Mouse (Mus musculus): Measurements from ENCODE around the gene Gamt. TPM values are rescaled to one million over a fixed set of nuclear protein-coding genes. Genes with fewer than 3 reads are reported as not detected.
A peak's percentile ranks its signal among the peaks of the same experiment; 100 is the strongest.

Gene Gamt
- total and polyA plus RNA-seq, 2 experiments from 2014 or later: 32.4 to 40.9 TPM

DNA sequence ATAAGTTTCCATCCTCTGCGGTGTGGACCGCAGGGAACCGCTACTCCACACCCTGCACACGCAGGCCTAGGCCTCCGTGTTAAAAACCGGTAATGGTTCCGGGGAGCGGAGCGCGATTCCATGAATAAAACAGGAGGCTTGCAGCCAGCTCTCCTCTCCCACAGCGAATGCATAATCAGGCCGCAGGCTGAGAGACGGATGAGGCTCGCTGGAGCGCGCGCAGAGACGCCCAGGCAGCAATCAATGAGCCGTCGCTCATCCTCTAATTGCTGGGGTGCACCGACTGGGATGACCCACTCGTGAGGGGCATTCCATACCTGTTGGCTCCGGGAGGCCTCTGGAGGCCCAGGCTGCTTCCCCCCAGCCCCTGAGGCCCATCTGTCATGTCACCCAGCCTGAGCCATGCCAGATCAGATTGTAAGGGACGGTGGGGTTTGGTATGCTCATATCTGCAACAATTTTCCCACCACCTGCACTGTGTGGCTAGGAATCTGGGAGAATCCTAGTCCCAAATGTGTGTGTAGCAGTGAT lies 51.9 kb downstream of the Gamt start:
- Histone ChIP-seq H3K27me3 (ENCODE audit: insufficient read depth, low read length) (no peaks in the 10 kb centered on the region), H3K36me3 (ENCODE audit: insufficient read depth, low read length) (no peaks in the 10 kb centered on the region), H3K4me1 (ENCODE audit: insufficient read depth, low read length) (no peaks in the 10 kb centered on the region), H3K9me3 (ENCODE audit: low read length) (no peaks in the 10 kb centered on the region), H3K4me2 (ENCODE audit: low read depth, low read length) (peak overlapping the region; percentile 27; the same call in 1 of the 2 replicates), H3K27ac (peak overlapping the region; percentile 57; the same call in 1 of the 2 replicates), H3K4me3 (ENCODE audit: low read length) (no peak overlapping the region), H3K9ac (replicated peaks; ENCODE audit: low read length) (peak overlapping the region; percentile 25)
- ATAC-seq: peak; percentile 48; the same call in 1 of the 2 replicates
- 5% methylated on average over 24 of the region's 24 CpGs for WGBS
- no peak for TF ChIP-seq CTCF (IDR thresholded peaks at IDR 0.05; ENCODE audit: low read depth)
- peak; percentile 75 for DNase-seq (ENCODE audit: low spot score)

DNA sequence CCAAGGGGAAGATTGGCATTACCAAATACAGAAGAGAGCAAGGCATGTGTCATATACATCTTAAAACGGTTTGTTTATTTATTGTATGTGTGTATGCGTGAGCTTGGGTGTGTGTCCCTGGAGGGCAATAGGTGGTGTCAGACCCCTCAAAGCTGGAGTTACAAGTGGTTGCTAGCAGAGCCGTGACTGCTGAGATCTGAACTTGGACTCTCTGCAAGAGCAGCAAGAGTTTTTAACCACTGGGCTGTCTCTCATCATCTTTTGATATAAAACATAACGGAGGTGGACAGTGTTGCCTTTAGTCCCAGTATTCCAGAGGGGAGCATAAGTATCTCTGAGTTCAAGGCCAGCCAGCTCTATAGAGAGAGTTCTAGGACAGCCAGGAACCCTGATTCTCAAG lies 52.6 kb downstream of the Gamt start:
- H3K4me2 ChIP-seq (ENCODE audit: low read depth, low read length): no peak overlapping the region

More for the DNA sequence above, 52.6 kb downstream of the Gamt start:
- H3K4me3 ChIP-seq (ENCODE audit: low read length): no peak overlapping the region
- no peak for TF ChIP-seq CTCF (IDR thresholded peaks at IDR 0.05; ENCODE audit: low read depth)
- no peaks in the 10 kb centered on the region for H3K27me3 ChIP-seq (ENCODE audit: insufficient read depth, low read length)
- no peak overlapping the region for H3K9ac ChIP-seq (replicated peaks; ENCODE audit: low read length)
- DNase-seq (ENCODE audit: low spot score): no peak
- H3K36me3 ChIP-seq (ENCODE audit: insufficient read depth, low read length): no peaks in the 10 kb centered on the region
- no peaks in the 10 kb centered on the region for H3K4me1 ChIP-seq (ENCODE audit: insufficient read depth, low read length)
- 61% methylated on average over 4 of the region's 4 CpGs for WGBS
- ATAC-seq: no peak
- H3K9me3 ChIP-seq (ENCODE audit: low read length): no peaks in the 10 kb centered on the region
- no peak overlapping the region for H3K27ac ChIP-seq

Small RNA genes within 50 kb of the gene (microRNA-seq; reads per million reads assigned to microRNA genes)
- gene Mir6911: 1.4 to 2.6 reads per million in 2 experiments

Other genes with a start within 250 kb of the Gamt start
- gene Arhgap45, start 244.4 kb downstream of the Gamt start, total RNA-seq (2014; rRNA removed): 2.9 and 3.3 TPM in 2 replicates
- gene Arhgap45, start 244.4 kb downstream of the Gamt start, polyA plus RNA-seq (2015; fragmentation: Nextera tagmentation; extraction: Ambion mirVana): 1.7 and 1.8 TPM in 2 replicates
- 93.3 and 100 TPM in 2 replicates for gene Polr2e, start 221.2 kb downstream of the Gamt start, total RNA-seq (2014; rRNA removed)
- gene Polr2e, start 221.2 kb downstream of the Gamt start, polyA plus RNA-seq (2015; fragmentation: Nextera tagmentation; extraction: Ambion mirVana): 143 TPM in 2 replicates
- gene Gpx4, start 213.8 kb downstream of the Gamt start, total RNA-seq (2014; rRNA removed): 373 and 379 TPM in 2 replicates
- 757 and 762 TPM in 2 replicates for gene Gpx4, start 213.8 kb downstream of the Gamt start, polyA plus RNA-seq (2015; fragmentation: Nextera tagmentation; extraction: Ambion mirVana)
- gene Sbno2, start 155.4 kb downstream of the Gamt start, total RNA-seq (2014; rRNA removed): 22.8 and 23.7 TPM in 2 replicates
- 6.9 and 7.8 TPM in 2 replicates for gene Sbno2, start 155.4 kb downstream of the Gamt start, polyA plus RNA-seq (2015; fragmentation: Nextera tagmentation; extraction: Ambion mirVana)
- gene Stk11, start 145.2 kb downstream of the Gamt start, total RNA-seq (2014; rRNA removed): 86.4 and 86.6 TPM in 2 replicates
- 13.9 and 15.0 TPM in 2 replicates for gene Stk11, start 145.2 kb downstream of the Gamt start, polyA plus RNA-seq (2015; fragmentation: Nextera tagmentation; extraction: Ambion mirVana)
- 273 and 303 TPM in 2 replicates for gene Atp5d, start 122.4 kb downstream of the Gamt start, total RNA-seq (2014; rRNA removed)
- 733 and 736 TPM in 2 replicates for gene Atp5d, start 122.4 kb downstream of the Gamt start, polyA plus RNA-seq (2015; fragmentation: Nextera tagmentation; extraction: Ambion mirVana)
- 270 and 288 TPM in 2 replicates for gene Cbarp, start 120.2 kb downstream of the Gamt start, total RNA-seq (2014; rRNA removed)
- gene Cbarp, start 120.2 kb downstream of the Gamt start, polyA plus RNA-seq (2015; fragmentation: Nextera tagmentation; extraction: Ambion mirVana): 95.5 and 106 TPM in 2 replicates
- gene Midn, start 112.7 kb downstream of the Gamt start, total RNA-seq (2014; rRNA removed): 146 and 172 TPM in 2 replicates
- 14.7 and 15.8 TPM in 2 replicates for gene Midn, start 112.7 kb downstream of the Gamt start, polyA plus RNA-seq (2015; fragmentation: Nextera tagmentation; extraction: Ambion mirVana)
- 257 and 261 TPM in 2 replicates for gene Cirbp, start 95.0 kb downstream of the Gamt start, total RNA-seq (2014; rRNA removed)
- 730 and 732 TPM in 2 replicates for gene Cirbp, start 95.0 kb downstream of the Gamt start, polyA plus RNA-seq (2015; fragmentation: Nextera tagmentation; extraction: Ambion mirVana)
- gene 1600002K03Rik, start 88.1 kb downstream of the Gamt start, total RNA-seq (2014; rRNA removed): 2.6 and 3.2 TPM in 2 replicates
- 4.3 and 4.4 TPM in 2 replicates for gene 1600002K03Rik, start 88.1 kb downstream of the Gamt start, polyA plus RNA-seq (2015; fragmentation: Nextera tagmentation; extraction: Ambion mirVana)
- gene Efna2, start 81.5 kb downstream of the Gamt start, total RNA-seq (2014; rRNA removed): 24.0 and 32.8 TPM in 2 replicates
- gene Efna2, start 81.5 kb downstream of the Gamt start, polyA plus RNA-seq (2015; fragmentation: Nextera tagmentation; extraction: Ambion mirVana): 23.2 and 23.8 TPM in 2 replicates
- gene Mum1, start 34.6 kb downstream of the Gamt start, total RNA-seq (2014; rRNA removed): 41.5 and 49.3 TPM in 2 replicates
- 45.8 and 45.9 TPM in 2 replicates for gene Mum1, start 34.6 kb downstream of the Gamt start, polyA plus RNA-seq (2015; fragmentation: Nextera tagmentation; extraction: Ambion mirVana)
- 246 and 291 TPM in 2 replicates for gene Ndufs7, start 11.9 kb downstream of the Gamt start, total RNA-seq (2014; rRNA removed)
- gene Ndufs7, start 11.9 kb downstream of the Gamt start, polyA plus RNA-seq (2015; fragmentation: Nextera tagmentation; extraction: Ambion mirVana): 410 and 430 TPM in 2 replicates
- 79.1 and 104 TPM in 2 replicates for gene Dazap1, start 474 bp upstream of the Gamt start, total RNA-seq (2014; rRNA removed)
- 38.5 and 39.4 TPM in 2 replicates for gene Dazap1, start 474 bp upstream of the Gamt start, polyA plus RNA-seq (2015; fragmentation: Nextera tagmentation; extraction: Ambion mirVana)
- 1,031 and 1,483 TPM in 2 replicates for gene Rps15, start 31.4 kb upstream of the Gamt start, total RNA-seq (2014; rRNA removed)
- 676 and 682 TPM in 2 replicates for gene Rps15, start 31.4 kb upstream of the Gamt start, polyA plus RNA-seq (2015; fragmentation: Nextera tagmentation; extraction: Ambion mirVana)
- gene Apc2, start 35.0 kb upstream of the Gamt start, total RNA-seq (2014; rRNA removed): 358 and 374 TPM in 2 replicates
- gene Apc2, start 35.0 kb upstream of the Gamt start, polyA plus RNA-seq (2015; fragmentation: Nextera tagmentation; extraction: Ambion mirVana): 81.3 and 97.6 TPM in 2 replicates
- gene 2310011J03Rik, start 59.5 kb upstream of the Gamt start, total RNA-seq (2014; rRNA removed): 28.9 and 36.0 TPM in 2 replicates
- 35.7 and 38.4 TPM in 2 replicates for gene 2310011J03Rik, start 59.5 kb upstream of the Gamt start, polyA plus RNA-seq (2015; fragmentation: Nextera tagmentation; extraction: Ambion mirVana)
- 3.8 and 6.7 TPM in 2 replicates for gene Pcsk4, start 68.5 kb upstream of the Gamt start, total RNA-seq (2014; rRNA removed)
- gene Pcsk4, start 68.5 kb upstream of the Gamt start, polyA plus RNA-seq (2015; fragmentation: Nextera tagmentation; extraction: Ambion mirVana): 11.0 and 11.8 TPM in 2 replicates
- 3.7 TPM in 2 replicates for gene Reep6, start 68.9 kb upstream of the Gamt start, total RNA-seq (2014; rRNA removed)
- 5.2 and 5.5 TPM in 2 replicates for gene Reep6, start 68.9 kb upstream of the Gamt start, polyA plus RNA-seq (2015; fragmentation: Nextera tagmentation; extraction: Ambion mirVana)
- 0.18 and 1.0 TPM in 2 replicates for gene Adamtsl5, start 87.4 kb upstream of the Gamt start, total RNA-seq (2014; rRNA removed)
- gene Adamtsl5, start 87.4 kb upstream of the Gamt start, polyA plus RNA-seq (2015; fragmentation: Nextera tagmentation; extraction: Ambion mirVana): 0.91 and 1.2 TPM in 2 replicates
- 15.7 and 18.3 TPM in 2 replicates for gene Plk5, start 95.4 kb upstream of the Gamt start, total RNA-seq (2014; rRNA removed)
- gene Plk5, start 95.4 kb upstream of the Gamt start, polyA plus RNA-seq (2015; fragmentation: Nextera tagmentation; extraction: Ambion mirVana): 8.9 and 9.3 TPM in 2 replicates
- gene Mex3d, start 126.6 kb upstream of the Gamt start, total RNA-seq (2014; rRNA removed): 129 and 145 TPM in 2 replicates
- gene Mex3d, start 126.6 kb upstream of the Gamt start, polyA plus RNA-seq (2015; fragmentation: Nextera tagmentation; extraction: Ambion mirVana): 11.6 and 14.2 TPM in 2 replicates
- 48.2 and 50.4 TPM in 2 replicates for gene Mbd3, start 138.5 kb upstream of the Gamt start, total RNA-seq (2014; rRNA removed)
- gene Mbd3, start 138.5 kb upstream of the Gamt start, polyA plus RNA-seq (2015; fragmentation: Nextera tagmentation; extraction: Ambion mirVana): 166 and 175 TPM in 2 replicates
- gene Uqcr11, start 145.8 kb upstream of the Gamt start, total RNA-seq (2014; rRNA removed): 369 and 391 TPM in 2 replicates
- gene Uqcr11, start 145.8 kb upstream of the Gamt start, polyA plus RNA-seq (2015; fragmentation: Nextera tagmentation; extraction: Ambion mirVana): 897 and 981 TPM in 2 replicates
- gene Tcf3, start 172.6 kb upstream of the Gamt start, total RNA-seq (2014; rRNA removed): 132 TPM in 2 replicates
- gene Tcf3, start 172.6 kb upstream of the Gamt start, polyA plus RNA-seq (2015; fragmentation: Nextera tagmentation; extraction: Ambion mirVana): 36.2 and 36.4 TPM in 2 replicates
- gene Onecut3, start 233.8 kb upstream of the Gamt start, total RNA-seq (2014; rRNA removed): 2.5 and 5.0 TPM in 2 replicates
- 0.57 and 0.74 TPM in 2 replicates for gene Onecut3, start 233.8 kb upstream of the Gamt start, polyA plus RNA-seq (2015; fragmentation: Nextera tagmentation; extraction: Ambion mirVana)

Data from hindbrain, postnatal 0 days (tissue).